Mouse (Mus musculus) liver, adult 10 weeks (tissue): ENCODE data around the gene Sri. TPM values are rescaled to one million over a fixed set of nuclear protein-coding genes. Genes with fewer than 3 reads are reported as not detected.

Source experiments
- polyA plus RNA-seq: library from polyadenylated mRNA; stranded (reverse); fragments of 350-450 nt; fragmentation: Illumina TruSeq; extraction: RNeasy Lipid Tissue Mini Kit (QIAGEN cat#74804); gene quantifications from one replicate; pipeline ENCODE4 v1.2.3, GENCODE M21; 2014; ENCODE audit warnings: low read depth, low replicate concordance

Sri gene
- polyA plus RNA-seq = 34.4 TPM

DNA sequence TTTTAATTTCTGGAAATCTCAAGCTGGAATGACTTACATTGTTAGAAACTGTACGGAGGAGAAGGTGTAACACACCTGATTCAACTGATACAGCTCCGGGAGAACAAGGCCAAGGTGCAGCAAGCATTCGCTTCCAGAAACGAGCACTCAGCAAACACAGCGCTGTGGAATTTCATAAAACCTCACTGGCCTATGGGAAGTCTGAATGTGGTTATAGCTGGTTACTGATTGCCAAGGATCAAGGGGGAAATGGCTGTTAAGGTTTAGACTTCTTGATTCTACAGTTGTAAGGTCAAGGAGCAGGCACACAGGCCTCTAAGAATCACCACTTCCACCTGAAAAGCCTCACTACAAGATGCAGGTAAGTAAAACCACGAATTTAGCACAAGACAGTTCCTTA is at the start of gene Sri:
Gene Sri (plus strand): TSS at position 224 of the 400 bp plus-strand sequence.

Other genes with a start within 250 kb of the Sri start
- gene Steap4, start 85.6 kb upstream of the Sri start, polyA plus RNA-seq = 103 TPM